Mouse (Mus musculus) cortical plate, adult 2 months (tissue): ENCODE results near the gene Lmtk3.

Source experiments
- CTCF ChIP-seq: fragments of 200-500 bp; IDR thresholded peaks from 2 replicates; pipeline ENCODE4 v1.5.1; 2011; ENCODE audit warnings: mild to moderate bottlenecking, control low read depth, low read length; ENCODE audit not compliant: insufficient read depth; ENCODE audit errors: extremely low read depth
- POLR2A ChIP-seq: fragments of 200-500 bp; IDR thresholded peaks from 2 replicates; pipeline ENCODE4 v1.6.1; 2011; ENCODE audit warnings: mild to moderate bottlenecking, low read length, control low read depth; ENCODE audit not compliant: insufficient read depth; ENCODE audit errors: extremely low read depth

GRCm38 (mm10) chr7:45755703-45756102 is 27.8 kb upstream of the Lmtk3 start:
- TF ChIP-seq CTCF, result no peak
- TF ChIP-seq POLR2A, result no peak
